Mouse (Mus musculus): Measurements from ENCODE around the gene Car10.

- TF ChIP-seq POLR2A (IDR thresholded peaks at IDR 0.05; ENCODE audit: insufficient read length, low read depth), result no peak
- no peak for TF ChIP-seq MAX (IDR thresholded peaks at IDR 0.05; ENCODE audit: low read depth)
- no peak for TF ChIP-seq TCF12 (IDR thresholded peaks at IDR 0.05; ENCODE audit: insufficient read depth, poor library complexity, severe bottlenecking)
- no peak for TF ChIP-seq USF1 (IDR thresholded peaks at IDR 0.05; ENCODE audit: low read depth)
- TF ChIP-seq POLR2AphosphoS2 (IDR thresholded peaks at IDR 0.05; ENCODE audit: insufficient read length, low read depth), result no peak
- TF ChIP-seq MYOD1 (IDR thresholded peaks at IDR 0.05; ENCODE audit: control insufficient read depth in 1 of 3, insufficient read length in 2 of 3, low read depth in 2 of 3), result no peak
- no peak for TF ChIP-seq CEBPB (IDR thresholded peaks at IDR 0.05; ENCODE audit: insufficient read depth, poor library complexity, severe bottlenecking)
Observed at GRCm38 (mm10) chr11:93249771-93250265, 152.0 kb downstream of the Car10 start.
